Mouse (Mus musculus) thymus, postnatal 10 days (tissue): ENCODE data around the gene Gm21885.
"Not testable (repeated sequence)": the region's sequence is repeated elsewhere in the genome, so short reads cannot be mapped to it uniquely, and the experiment has no call there.

Source experiments
- DNase-seq, 2 experiments: peaks; one replicate each; pipeline ENCODE4 v3.0.0; 2021; ENCODE audit warnings: low spot score in 2 of 2

Gm21885 gene

GRCm38 (mm10) chr11:94281199-94282181, at the start of gene Gm21885:
TSS of gene Gm21885 (plus strand) at chr11:94281873.
- DNase-seq = no peak

- DNase-seq = no peak
Measured at GRCm38 (mm10) chr11:94233405-94233804, 48.3 kb upstream of the Gm21885 start.

- DNase-seq = no peak
Measured at GRCm38 (mm10) chr11:94234380-94234779, 47.3 kb upstream of the Gm21885 start.

GRCm38 (mm10) chr11:94234857-94235256, 46.8 kb upstream of the Gm21885 start:
- no peak for DNase-seq

GRCm38 (mm10) chr11:94236074-94236473, 45.6 kb upstream of the Gm21885 start:
- DNase-seq = peak; percentile 39 to 63

- no peak for DNase-seq
Measured at GRCm38 (mm10) chr11:94238786-94239185, 42.9 kb upstream of the Gm21885 start.

- no peak for DNase-seq
Measured at GRCm38 (mm10) chr11:94239706-94240105, 42.0 kb upstream of the Gm21885 start.

GRCm38 (mm10) chr11:94242760-94243421, 38.8 kb upstream of the Gm21885 start:
- no peak for DNase-seq

GRCm38 (mm10) chr11:94243422-94244180, 38.1 kb upstream of the Gm21885 start:
- DNase-seq = no peak

GRCm38 (mm10) chr11:94244385-94244784, 37.3 kb upstream of the Gm21885 start:
- DNase-seq = no peak

- DNase-seq = no peak
Measured at GRCm38 (mm10) chr11:94245955-94246788, 35.5 kb upstream of the Gm21885 start, which contains the start of gene Wfikkn2. TSS of gene Wfikkn2 (minus strand) at chr11:94246005.

- no peak for DNase-seq
Measured at GRCm38 (mm10) chr11:94246789-94247061, 34.9 kb upstream of the Gm21885 start.

GRCm38 (mm10) chr11:94253156-94253555, 28.5 kb upstream of the Gm21885 start:
- DNase-seq = no peak

- DNase-seq = no peak
Measured at GRCm38 (mm10) chr11:94253691-94254090, 28.0 kb upstream of the Gm21885 start.

- DNase-seq = no peak
Measured at GRCm38 (mm10) chr11:94255733-94256132, 25.9 kb upstream of the Gm21885 start.

- no peak for DNase-seq
Measured at GRCm38 (mm10) chr11:94257987-94258386, 23.7 kb upstream of the Gm21885 start.

- no peak for DNase-seq
Measured at GRCm38 (mm10) chr11:94259814-94260213, 21.9 kb upstream of the Gm21885 start.

- DNase-seq = no peak
Measured at GRCm38 (mm10) chr11:94261585-94262370, 19.9 kb upstream of the Gm21885 start.

GRCm38 (mm10) chr11:94265134-94265785, 16.4 kb upstream of the Gm21885 start:
- DNase-seq = no peak

GRCm38 (mm10) chr11:94266155-94266554, 15.5 kb upstream of the Gm21885 start:
- not testable (repeated sequence) for DNase-seq
